ENCODE assay signal across 11 mouse cellular contexts in the genomic region with DNA sequence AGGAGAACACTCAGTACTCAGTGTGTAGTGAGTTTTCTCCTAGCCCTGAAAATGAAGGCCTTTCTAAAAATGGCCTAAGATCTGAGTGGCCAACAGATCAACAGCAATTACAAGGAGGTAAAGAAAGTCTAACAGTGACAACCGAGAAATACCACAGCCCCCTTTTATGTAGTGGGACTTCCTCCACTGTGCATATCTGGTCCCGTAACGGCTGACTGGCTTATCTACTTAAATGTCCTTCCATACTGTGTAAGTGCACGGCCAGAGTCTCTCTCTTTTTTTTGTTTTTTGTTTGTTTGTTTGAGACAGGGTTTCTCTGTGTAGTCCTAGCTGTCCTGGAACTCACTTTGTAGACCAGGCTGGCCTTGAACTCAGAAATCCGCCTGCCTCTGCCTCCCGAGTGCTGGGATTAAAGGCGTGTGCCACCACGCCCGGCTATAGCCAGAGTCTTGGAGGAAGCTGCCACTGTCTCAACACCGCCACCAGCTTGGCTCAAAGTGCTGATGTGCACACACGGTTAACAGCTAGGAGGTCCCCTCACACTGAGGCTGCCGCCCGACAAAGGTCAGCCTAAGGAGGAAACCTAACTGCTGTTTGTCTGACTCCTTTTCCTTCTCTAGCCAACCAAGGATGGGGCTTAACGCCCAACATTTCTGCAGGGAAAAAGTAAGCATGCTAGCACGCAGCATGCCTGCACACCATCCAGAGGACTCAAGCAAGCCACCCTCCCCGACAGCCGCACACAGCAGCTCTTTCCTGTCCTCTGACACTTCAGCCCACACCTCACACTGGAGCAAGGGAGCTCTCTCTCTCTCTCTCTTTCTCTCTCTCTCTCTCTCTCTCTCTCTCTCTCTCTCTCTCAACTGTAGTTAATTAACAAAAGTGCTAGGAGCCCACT. TPM values are rescaled to one million over a fixed set of nuclear protein-coding genes. Genes with fewer than 3 reads are reported as not detected.
DNase-seq lines count a peak whose midpoint lies in the region; ATAC-seq and TF ChIP-seq lines count a peak whose summit lies in the region.
"Had no signal": no experiment of that assay in that cellular context is flagged by ENCODE, and none has a peak within 500 bp of the region (broad histone marks: within the 10 kb centered on the region; RNA-seq: fewer than 3 reads in every experiment).

No protein-coding gene starts in this region.

- H3K9me3 ChIP-seq in heart, embryonic 16.5 days (replicated peaks; ENCODE audit: control insufficient read depth, low read length) = no peaks in the 10 kb centered on the region
- no peaks in the 10 kb centered on the region for H3K9me3 ChIP-seq in neural tube, embryonic 15.5 days (replicated peaks)
- H3K9me3 ChIP-seq: hindbrain, embryonic 15.5 days; midbrain, embryonic 12.5 days had no signal

- peak overlapping the region; percentile 68 for H3K27ac ChIP-seq in gastrocnemius, adult 2 months
- peak overlapping the region; percentile 58 for H3K27ac ChIP-seq in heart, embryonic 16.5 days (ENCODE audit: low read length)
- H3K27ac ChIP-seq in neural tube, embryonic 15.5 days (replicated peaks) = no peak overlapping the region
- H3K27ac ChIP-seq: hindbrain, embryonic 15.5 days; midbrain, embryonic 12.5 days had no signal

- no peak for TF ChIP-seq CTCF in gastrocnemius, adult 2 months (IDR thresholded peaks at IDR 0.05)

- peak; percentile 60 for ATAC-seq in heart, embryonic 16.5 days (replicated peaks; ENCODE audit: extremely low read depth, insufficient read depth, low FRiP score)
- ATAC-seq in neural tube, embryonic 15.5 days (ENCODE audit: low FRiP score) = no peak

- WGBS in heart, embryonic 16.5 days = 46% methylated on average over 17 of the region's 17 CpGs
- 76% methylated on average over 17 of the region's 17 CpGs for WGBS in neural tube, embryonic 15.5 days

- peaks cover 56% of the 10 kb centered on the region for H3K36me3 ChIP-seq in heart, embryonic 16.5 days (ENCODE audit: control insufficient read depth, insufficient read depth)
- H3K36me3 ChIP-seq in neural tube, embryonic 15.5 days = peaks cover 77% of the 10 kb centered on the region

- peaks cover 16% of the 10 kb centered on the region for H3K4me1 ChIP-seq in heart, embryonic 16.5 days (ENCODE audit: control insufficient read depth, insufficient read depth, low read length)
- no peaks in the 10 kb centered on the region; the same call in 1 of the 2 replicates for H3K4me1 ChIP-seq in neural tube, embryonic 15.5 days
- H3K4me1 ChIP-seq: hindbrain, embryonic 15.5 days; midbrain, embryonic 12.5 days had no signal

- no peak overlapping the region for H3K9ac ChIP-seq in heart, embryonic 16.5 days (ENCODE audit: low read length)
- H3K9ac ChIP-seq in neural tube, embryonic 15.5 days (replicated peaks) = no peak overlapping the region
- H3K9ac ChIP-seq: hindbrain, embryonic 15.5 days; midbrain, embryonic 12.5 days had no signal

- intact Hi-C loops in gastrocnemius, adult 2 months (cut with DNase I) = no loop called here

- no peak overlapping the region for H3K4me3 ChIP-seq in gastrocnemius, adult 2 months
- no peak overlapping the region for H3K4me3 ChIP-seq in heart, embryonic 16.5 days (ENCODE audit: low read length)
- H3K4me3 ChIP-seq in neural tube, embryonic 15.5 days (replicated peaks) = no peak overlapping the region
- H3K4me3 ChIP-seq: hindbrain, embryonic 15.5 days; midbrain, embryonic 12.5 days had no signal

- H3K4me2 ChIP-seq in heart, embryonic 16.5 days (ENCODE audit: low read depth, low read length) = no peak overlapping the region
- H3K4me2 ChIP-seq in neural tube, embryonic 15.5 days = no peak overlapping the region
- H3K4me2 ChIP-seq: hindbrain, embryonic 15.5 days; midbrain, embryonic 12.5 days had no signal

- DNase-seq in gastrocnemius, adult 2 months = no peak
- no peak for DNase-seq in gastrocnemius, postnatal 10 days
- DNase-seq in kidney, postnatal 10 days = peak; percentile 43
- no peak for DNase-seq in kidney, adult 8-10 months
- DNase-seq in lung, postnatal 14 days = peak; percentile 67
- DNase-seq in retina, embryonic 14.5 days (ENCODE audit: low spot score) = no peak
- DNase-seq: thymus, adult 2 months had no signal

- H3K27me3 ChIP-seq in heart, embryonic 16.5 days (ENCODE audit: control insufficient read depth, insufficient read depth, low read length) = no peaks in the 10 kb centered on the region
- no peaks in the 10 kb centered on the region for H3K27me3 ChIP-seq in neural tube, embryonic 15.5 days (replicated peaks)
- H3K27me3 ChIP-seq: hindbrain, embryonic 15.5 days; midbrain, embryonic 12.5 days had no signal

RNA-seq across cellular contexts. Expression of a gene that starts 17.3 kb away (rescaled TPM):
- 100 to 1,000 TPM; 128 to 151 TPM for total RNA-seq in gastrocnemius, adult 2 months (2021)
- total RNA-seq in gastrocnemius, postnatal 10 days (2021) = 100 to 1,000 TPM; 168 to 201 TPM
- 197 and 220 TPM in 2 replicates for polyA plus RNA-seq in heart, embryonic 16.5 days (2015; fragmentation: Nextera tagmentation; extraction: Ambion mirVana)
- 280 and 292 TPM in 2 replicates for polyA plus RNA-seq in neural tube, embryonic 15.5 days (2015; fragmentation: Nextera tagmentation; extraction: Ambion mirVana)

RNA-seq across cellular contexts. Expression of a gene that starts 32.2 kb away (rescaled TPM):
- total RNA-seq in gastrocnemius, adult 2 months (2021) = 1 to 10 TPM; 7.8 to 9.1 TPM
- 10 to 100 TPM; 11.1 to 11.2 TPM for total RNA-seq in gastrocnemius, postnatal 10 days (2021)
- 8.6 and 9.8 TPM in 2 replicates for polyA plus RNA-seq in heart, embryonic 16.5 days (2015; fragmentation: Nextera tagmentation; extraction: Ambion mirVana)
- polyA plus RNA-seq in neural tube, embryonic 15.5 days (2015; fragmentation: Nextera tagmentation; extraction: Ambion mirVana) = 10.4 and 11.8 TPM in 2 replicates

Comparison
In these comparisons a context has a peak if more than half of its experiments do, and no peak if none do; other contexts are left out.
1. DNase-seq: peak in kidney, postnatal 10 days (single experiment) and lung, postnatal 14 days (single experiment); none in gastrocnemius, adult 2 months (single experiment), gastrocnemius, postnatal 10 days (single experiment), kidney, adult 8-10 months (0 of 2) and retina, embryonic 14.5 days (single experiment).